Mouse (Mus musculus): Measurements from ENCODE around the gene Fahd1.

DNA sequence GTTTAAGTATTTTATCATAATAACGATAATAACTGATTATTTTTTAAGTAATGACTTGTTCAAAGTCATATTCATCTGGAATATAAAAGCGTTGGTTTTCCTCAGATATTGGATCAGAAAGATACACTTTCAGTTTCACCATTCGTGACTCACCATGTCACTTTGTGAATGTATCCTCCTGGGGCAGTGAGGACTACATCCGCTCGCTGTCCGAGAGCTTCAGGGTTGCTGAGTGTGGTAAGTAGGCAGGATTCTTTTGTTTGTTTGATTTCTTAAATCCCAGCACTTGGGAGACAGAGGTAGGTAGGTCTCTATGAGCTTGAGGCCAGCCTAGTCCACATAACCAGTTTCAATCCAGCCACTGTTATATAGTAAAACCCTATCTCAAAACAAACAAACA, 32.0 kb downstream of the Fahd1 start:
- TF ChIP-seq CTCF (IDR thresholded peaks at IDR 0.05; ENCODE audit: extremely low read depth, insufficient read length, insufficient replicate concordance, low read depth, low read length) (no peak), POLR2A (IDR thresholded peaks at IDR 0.05; ENCODE audit: low read depth, low read length) (no peak)

Data from small intestine, adult 2 months (tissue).